Mouse (Mus musculus): ENCODE data around the gene Gm5767.
A peak's percentile ranks its signal among the peaks of the same experiment; 100 is the strongest.

Gm5767 gene

GRCm38 (mm10) chr16:8670041-8671035 is 10.2 kb upstream of the Gm5767 start:
- no peak for DNase-seq

GRCm38 (mm10) chr16:8671551-8672349 is 8.8 kb upstream of the Gm5767 start, which contains the start of gene Carhsp1:
Gene Carhsp1, minus strand, starts transcription at chr16:8672155.
- peak; percentile 96 for DNase-seq

GRCm38 (mm10) chr16:8672350-8672687 is 8.3 kb upstream of the Gm5767 start:
- DNase-seq = no peak

GRCm38 (mm10) chr16:8672811-8673210 is 7.8 kb upstream of the Gm5767 start:
- no peak for DNase-seq

GRCm38 (mm10) chr16:8673343-8673742 is 7.2 kb upstream of the Gm5767 start:
- no peak for DNase-seq

GRCm38 (mm10) chr16:8674165-8674564 is 6.4 kb upstream of the Gm5767 start:
- peak; percentile 79 to 83 for DNase-seq

GRCm38 (mm10) chr16:8675559-8675958 is 5.0 kb upstream of the Gm5767 start:
- no peak for DNase-seq

- no peak for DNase-seq
Observed at GRCm38 (mm10) chr16:8676228-8676627, 4.3 kb upstream of the Gm5767 start.

- DNase-seq = peak; percentile 77 to 78
Observed at GRCm38 (mm10) chr16:8676800-8677199, 3.8 kb upstream of the Gm5767 start.

- no peak for DNase-seq
Observed at GRCm38 (mm10) chr16:8678035-8678434, 2.5 kb upstream of the Gm5767 start.

- DNase-seq = no peak
Observed at GRCm38 (mm10) chr16:8678676-8679075, 1.9 kb upstream of the Gm5767 start.

GRCm38 (mm10) chr16:8679780-8680179 is 790 bp upstream of the Gm5767 start:
- DNase-seq = no peak

GRCm38 (mm10) chr16:8685087-8685486 is 4.5 kb downstream of the Gm5767 start:
- no peak for DNase-seq

- peak; percentile 86 to 89 for DNase-seq
Observed at GRCm38 (mm10) chr16:8686121-8686870, 5.7 kb downstream of the Gm5767 start.

- DNase-seq = no peak
Observed at GRCm38 (mm10) chr16:8686871-8687535, 6.4 kb downstream of the Gm5767 start.

- no peak for DNase-seq
Observed at GRCm38 (mm10) chr16:8687559-8688112, 7.1 kb downstream of the Gm5767 start.

GRCm38 (mm10) chr16:8689979-8690656 is 9.5 kb downstream of the Gm5767 start:
- no peak for DNase-seq

- no peak for DNase-seq
Observed at GRCm38 (mm10) chr16:8691206-8691605, 10.6 kb downstream of the Gm5767 start.

- DNase-seq = no peak
Observed at GRCm38 (mm10) chr16:8699556-8699955, 19.0 kb downstream of the Gm5767 start.

- DNase-seq = no peak
Observed at GRCm38 (mm10) chr16:8700586-8700985, 20.0 kb downstream of the Gm5767 start.

GRCm38 (mm10) chr16:8711998-8712397 is 31.4 kb downstream of the Gm5767 start:
- no peak for DNase-seq

All from B cell, adult 2 months (primary cell).